Mouse (Mus musculus): ENCODE data around the gene Zfp787.

The Zfp787 gene

DNA sequence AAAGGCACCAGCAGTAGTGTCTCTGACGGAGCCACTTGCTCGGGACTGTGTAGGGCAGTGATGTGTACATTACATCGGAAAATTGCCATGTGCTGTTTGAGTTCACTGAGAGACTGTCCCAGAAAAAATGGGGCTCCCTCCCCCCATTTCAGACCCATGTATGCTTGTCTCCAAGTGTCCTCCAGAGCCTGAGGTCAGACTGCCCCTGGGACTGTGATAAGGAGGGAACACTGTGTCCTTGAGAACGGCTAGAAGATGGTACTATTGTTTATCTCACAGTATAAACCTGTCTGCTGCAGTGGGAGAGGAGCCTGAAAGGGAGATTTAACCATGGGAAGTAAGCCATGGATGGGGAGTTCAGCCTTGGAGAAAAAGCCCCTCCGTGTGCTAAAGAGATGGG, 8.9 kb upstream of the Zfp787 start:
- DNase-seq (ENCODE audit: low read depth, low spot score): no peak

DNA sequence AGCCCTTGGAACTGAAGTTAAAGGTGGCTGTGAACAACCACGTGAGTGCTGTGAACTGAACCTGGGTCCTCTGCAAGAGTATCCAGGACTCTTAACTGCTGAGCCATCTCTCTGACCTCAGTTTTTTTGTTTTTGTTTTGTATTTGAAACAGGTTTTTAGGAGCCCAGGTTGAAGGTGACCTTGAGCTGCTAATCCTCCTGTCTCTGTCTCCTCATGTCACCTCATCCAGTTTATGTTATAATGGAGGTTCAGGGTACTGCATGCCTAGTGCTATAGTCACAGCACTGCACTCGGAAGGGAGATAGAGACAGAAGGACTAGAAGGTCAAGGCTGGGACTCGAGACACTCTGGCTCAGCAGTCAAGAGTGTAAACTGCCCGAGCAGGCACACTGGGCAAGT, 6.4 kb upstream of the Zfp787 start:
- DNase-seq (ENCODE audit: low read depth, low spot score): no peak

DNA sequence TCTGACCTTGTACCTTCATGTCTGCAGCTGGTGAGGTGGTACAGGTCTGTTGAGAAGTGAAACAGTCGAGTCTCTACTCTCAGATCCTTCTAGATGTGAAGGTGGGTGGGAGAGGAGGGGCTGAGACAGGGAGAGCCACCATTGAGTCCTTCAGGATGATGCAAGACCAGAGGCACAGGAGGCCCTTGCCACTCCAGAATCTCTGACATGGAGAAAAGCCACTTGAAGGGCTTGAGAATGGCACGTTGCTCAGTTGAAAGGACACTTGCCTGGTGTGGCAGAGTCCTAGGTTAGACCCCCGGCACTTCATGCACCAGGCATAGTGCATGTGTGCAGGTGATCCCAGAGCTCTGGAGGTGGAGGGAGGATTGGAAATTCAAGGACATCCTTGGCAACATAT, 5.7 kb upstream of the Zfp787 start:
- no peak for DNase-seq (ENCODE audit: low read depth, low spot score)

DNA sequence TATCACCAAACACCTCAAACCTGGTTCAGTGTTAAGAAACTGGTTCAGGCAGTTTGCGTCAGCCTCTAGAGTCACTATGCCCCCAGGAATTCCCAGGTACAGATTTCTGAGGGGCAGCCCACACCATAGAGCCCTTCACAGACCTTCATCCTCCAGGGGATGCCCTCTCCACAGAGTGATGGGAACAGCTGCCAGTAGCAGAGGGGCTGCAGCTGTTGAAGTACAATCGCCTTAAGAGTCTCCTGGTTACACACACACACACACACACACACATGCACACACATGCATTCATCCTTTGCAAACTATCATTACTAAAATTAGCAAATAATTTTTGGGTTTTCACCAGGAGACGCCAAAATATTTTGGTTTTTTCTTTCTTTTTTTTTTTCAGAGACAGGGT, 3.8 kb upstream of the Zfp787 start:
- no peak for DNase-seq (ENCODE audit: low read depth, low spot score)

DNA sequence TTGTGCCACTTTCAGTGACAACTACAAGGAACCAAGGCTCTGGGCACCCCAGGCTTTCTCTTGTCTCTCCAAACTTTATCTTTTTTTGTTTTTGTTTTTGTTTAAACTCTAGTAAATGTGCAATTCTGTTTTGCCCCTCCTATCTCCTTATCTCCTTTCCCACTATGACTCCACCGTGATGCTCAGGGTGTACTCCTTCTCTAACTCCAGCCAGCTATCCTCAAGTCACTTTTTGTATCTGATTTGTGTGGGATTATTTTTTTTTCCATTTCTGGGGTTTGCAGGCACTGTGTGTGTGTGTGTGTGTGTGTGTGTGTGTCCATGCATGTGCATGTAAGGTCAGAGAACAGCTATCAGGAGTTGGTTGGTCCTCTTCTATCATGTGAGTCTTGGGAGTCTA, 1.7 kb upstream of the Zfp787 start:
- DNase-seq (ENCODE audit: low read depth, low spot score): no peak

DNA sequence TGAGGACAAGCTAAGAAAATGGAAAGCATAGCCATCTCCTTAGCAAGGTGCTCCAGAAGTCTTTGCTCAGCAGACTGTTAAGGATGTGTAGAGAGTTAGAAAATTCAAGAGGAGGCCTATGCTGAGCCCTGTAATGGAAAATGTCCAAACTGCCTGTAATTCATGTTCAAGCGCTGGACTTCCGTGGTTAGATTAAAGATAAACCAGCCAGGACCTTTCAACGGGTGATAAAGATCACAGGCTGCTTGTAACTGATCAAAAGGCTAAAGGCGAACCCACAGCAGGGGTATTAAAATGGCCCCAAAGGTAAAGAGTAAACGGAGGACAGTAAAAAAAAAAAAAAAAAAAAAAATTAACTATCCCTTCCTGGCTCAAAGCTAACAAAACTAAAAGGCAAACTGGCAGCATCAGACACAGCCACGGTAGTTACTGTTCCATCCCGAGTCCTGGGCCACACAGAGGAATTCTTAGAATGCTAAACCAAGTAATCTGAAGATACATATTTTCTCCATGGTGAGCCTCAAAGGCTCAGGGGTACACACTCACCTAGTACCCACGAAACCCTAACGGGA, 1.2 kb upstream of the Zfp787 start:
- no peak for DNase-seq (ENCODE audit: low read depth, low spot score)

DNA sequence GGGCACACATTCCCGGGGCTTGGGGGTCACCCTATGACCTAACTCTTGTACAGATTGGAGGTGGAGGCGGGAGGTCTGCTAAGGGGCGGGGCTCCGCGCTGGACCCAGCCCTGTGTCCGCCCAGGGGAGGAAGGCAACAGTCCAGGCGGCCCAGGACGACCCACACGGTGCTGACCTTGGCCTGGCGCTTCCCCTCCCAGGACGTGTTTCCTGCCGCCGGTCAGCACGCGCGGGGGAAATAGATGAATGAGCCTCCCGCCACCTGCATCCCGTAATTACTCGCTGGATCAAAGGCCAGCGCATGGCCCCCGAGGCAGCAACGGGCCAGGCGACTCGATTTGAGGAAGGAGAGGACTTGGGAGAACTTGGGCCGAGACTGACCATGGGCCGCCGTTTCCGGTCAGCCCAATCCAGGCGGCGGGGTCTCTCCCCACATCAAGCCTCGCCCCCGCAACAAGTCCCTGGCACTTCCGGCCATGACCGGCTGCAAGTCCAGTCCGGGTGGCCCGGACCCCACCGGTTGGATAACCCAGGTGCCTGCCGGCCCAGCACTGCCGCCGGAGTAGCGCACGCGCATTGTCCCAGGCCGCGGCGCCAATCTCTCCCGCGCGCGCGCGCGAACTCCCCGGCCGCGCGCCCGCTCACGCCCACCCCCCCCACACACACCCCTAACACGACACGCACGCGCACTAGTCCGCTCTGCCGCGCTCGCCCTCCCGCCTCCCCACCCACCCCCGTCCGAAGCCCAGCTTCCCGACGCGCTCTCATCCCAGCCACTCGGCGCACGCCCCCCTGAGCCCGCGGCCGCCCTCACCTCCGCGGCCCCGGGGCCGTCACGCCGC, 545 bp downstream of the Zfp787 start:
- peak; percentile 70 for DNase-seq (ENCODE audit: low read depth, low spot score)

DNA sequence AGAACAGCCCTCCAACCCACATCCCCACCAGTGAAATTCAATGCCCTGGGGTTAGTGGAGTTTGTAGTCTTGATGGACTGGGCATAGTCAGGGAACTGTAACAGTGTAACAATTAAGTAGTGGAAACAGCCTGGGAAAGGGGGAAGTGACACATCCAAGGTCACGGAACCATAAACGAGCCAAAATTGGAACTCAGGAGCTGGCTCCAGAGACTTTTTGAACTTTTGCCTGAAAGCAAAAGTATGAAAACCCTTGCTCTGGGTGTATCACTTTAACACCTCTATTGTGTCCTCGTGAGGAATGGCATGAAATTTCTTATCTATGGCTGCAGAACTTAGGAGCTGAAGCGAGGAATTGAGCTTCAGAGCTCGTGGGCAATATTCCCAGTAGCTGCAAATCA, 1.6 kb downstream of the Zfp787 start:
- DNase-seq (ENCODE audit: low read depth, low spot score): no peak

DNA sequence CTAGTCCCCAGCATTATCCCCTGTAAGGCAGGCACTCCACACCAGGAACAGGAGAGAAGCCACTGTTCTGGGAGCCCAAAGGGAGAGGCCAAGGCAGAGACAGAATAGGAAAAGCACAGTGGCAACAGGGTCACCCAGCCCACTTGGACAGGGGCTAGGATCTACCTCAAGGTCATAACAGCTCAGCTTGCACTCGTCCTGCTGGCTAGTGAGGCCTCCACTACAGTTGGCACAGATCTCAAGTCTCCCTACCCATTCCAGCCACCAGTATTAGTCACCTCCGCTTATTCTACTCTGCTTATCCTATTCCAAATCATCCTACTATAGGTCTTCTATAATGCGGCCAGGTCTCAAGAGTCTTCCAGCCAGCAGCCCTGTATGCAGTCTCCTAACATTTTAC, 2.7 kb downstream of the Zfp787 start:
- peak; percentile 28 for DNase-seq (ENCODE audit: low read depth, low spot score)

DNA sequence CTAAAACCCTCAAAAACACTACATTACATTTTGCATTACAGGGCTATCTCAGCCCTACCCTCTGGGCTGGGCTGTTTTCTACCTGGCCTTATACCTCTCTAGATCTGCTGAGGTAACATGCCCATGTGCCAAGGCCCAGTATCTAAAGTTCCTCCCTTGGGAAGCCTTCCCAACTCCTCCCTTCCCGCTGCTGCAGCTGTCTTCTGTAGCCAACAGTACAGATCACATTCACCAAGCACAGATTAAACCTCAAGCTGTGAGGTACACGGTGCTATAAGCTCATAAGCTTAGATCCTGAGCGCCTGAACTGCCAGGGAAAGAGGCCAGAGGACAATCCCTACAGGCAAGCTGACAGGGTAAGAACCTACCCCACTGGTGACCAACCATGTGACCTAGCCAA, 3.8 kb downstream of the Zfp787 start:
- DNase-seq (ENCODE audit: low read depth, low spot score): no peak

DNA sequence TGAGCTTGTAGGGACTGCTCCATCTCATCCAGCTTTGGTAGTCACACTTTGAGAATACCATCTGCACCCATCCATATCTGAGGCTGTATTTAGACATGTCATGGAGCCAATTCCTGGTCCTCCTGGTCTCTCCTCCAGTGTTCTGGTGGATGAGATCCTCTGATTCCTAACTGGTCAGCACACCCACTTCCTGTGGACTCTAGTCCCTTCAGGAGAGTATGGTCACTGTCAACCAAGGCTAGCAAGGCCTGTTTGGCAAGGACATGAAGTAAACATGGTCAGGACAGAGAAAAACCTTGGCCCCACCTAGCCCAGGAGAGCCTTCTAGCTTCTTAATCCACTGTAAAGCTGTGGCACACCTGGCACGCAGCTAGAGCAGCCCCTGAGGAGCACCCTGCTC, 4.5 kb downstream of the Zfp787 start:
- no peak for DNase-seq (ENCODE audit: low read depth, low spot score)

DNA sequence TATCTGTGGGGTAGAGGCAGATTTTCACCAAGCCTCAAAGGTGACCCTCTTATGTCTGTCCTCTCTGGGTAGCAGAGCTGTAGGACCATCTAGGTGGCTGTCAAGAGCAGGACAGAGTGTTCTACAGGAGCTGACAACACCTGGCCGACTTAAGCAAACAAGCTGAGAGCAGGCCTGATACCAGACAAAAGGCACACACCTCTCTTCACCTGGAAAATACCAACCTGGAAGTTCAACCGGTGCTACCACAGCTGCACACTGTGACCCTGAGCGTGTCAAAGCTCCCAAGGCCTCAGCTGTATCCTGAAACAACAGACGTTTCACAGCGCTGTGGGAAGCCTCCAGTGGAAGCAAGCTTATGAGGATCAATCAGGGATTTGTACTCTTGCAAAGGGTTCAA, 8.1 kb downstream of the Zfp787 start:
- DNase-seq (ENCODE audit: low read depth, low spot score): no peak

DNA sequence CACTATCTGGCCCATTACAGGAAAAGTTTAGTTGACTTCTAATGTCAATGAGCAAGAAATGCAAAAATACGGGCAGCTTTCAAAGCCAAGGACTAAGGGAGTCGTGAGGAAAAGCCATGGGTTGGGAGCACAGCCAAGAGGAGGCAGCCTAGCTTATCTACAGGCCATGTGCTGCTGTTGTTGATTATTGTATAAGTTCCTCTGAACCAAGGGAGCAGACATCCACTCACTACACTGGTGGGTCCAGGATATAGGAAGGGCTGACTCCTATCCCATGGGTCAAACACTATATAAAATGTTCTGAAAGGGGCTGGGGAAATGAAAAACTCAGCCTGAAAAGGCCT, 8.8 kb downstream of the Zfp787 start:
- no peak for DNase-seq (ENCODE audit: low read depth, low spot score)

DNA sequence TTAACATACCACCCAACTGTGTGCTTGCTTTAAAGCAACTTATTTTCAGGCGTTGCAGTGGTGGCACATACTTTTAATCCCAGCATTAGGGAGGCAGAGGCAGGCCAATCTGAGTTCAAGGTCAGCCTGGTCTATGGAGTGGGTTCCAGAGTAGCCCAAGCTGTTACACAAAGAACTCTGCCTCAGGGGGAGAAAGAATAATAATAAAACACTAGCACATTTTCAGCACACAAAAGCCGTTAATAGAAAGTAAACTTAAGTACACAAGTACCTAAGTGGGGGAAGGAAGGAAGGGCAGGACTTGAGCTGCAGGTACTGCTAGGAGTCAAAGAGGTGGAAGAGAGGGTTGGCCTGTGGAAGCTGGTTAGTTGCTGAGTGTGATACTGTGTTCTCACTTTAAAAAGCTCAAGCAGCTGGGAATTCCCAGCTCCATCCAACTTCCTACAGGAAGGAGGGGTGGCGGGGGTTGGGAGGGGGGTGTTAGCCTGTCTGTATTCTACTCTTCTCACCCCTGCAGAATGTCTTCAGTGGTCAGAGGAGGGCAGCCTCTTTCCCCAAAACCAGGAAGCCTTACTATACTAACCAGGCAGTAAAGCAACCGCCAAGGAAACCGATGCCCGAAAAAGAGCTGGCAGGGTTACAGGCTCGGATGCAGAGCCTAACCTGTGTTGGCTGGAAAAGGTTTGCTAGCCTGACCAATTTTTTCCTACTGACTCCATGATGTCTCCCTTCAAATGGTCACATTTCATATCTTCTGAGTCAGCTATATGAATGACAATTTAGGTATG, 9.4 kb downstream of the Zfp787 start:
- peak; percentile 64 for DNase-seq (ENCODE audit: low read depth, low spot score)

DNA sequence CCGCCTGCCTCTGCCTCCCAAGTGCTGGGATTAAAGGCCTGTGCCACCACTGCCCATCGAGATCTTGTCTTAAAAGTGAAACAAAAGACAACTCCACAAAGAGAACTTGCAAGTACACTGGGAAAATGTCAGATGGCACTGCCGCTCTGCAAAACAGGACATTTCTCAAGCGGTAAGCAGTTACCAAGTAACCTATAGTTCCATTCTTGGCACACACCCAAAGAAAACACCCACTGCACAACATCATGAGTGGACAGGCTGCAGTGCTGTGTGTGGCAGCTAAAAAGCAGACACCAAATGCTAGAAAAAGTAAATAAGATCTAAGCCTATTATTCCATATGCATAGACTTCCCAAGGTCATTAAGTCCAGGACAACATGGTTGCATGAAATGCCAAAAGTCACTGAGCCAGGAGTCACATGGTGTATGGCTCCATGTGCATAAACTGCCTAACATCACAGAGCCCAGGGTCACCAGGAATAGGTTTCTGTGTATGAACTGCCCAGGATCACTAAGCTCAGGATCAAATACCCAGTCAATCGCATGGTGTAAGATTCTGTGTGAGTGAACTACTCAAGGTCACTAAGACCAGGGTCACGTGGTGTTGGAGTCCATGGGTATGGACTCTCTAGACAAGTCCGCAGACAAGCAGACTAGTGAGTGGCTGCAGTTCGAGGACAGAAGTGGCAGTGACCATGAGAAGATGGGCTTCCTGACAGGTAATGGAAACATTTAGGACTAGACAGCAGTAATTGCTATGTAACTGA, 10.2 kb downstream of the Zfp787 start:
- no peak for DNase-seq (ENCODE audit: low read depth, low spot score)

DNA sequence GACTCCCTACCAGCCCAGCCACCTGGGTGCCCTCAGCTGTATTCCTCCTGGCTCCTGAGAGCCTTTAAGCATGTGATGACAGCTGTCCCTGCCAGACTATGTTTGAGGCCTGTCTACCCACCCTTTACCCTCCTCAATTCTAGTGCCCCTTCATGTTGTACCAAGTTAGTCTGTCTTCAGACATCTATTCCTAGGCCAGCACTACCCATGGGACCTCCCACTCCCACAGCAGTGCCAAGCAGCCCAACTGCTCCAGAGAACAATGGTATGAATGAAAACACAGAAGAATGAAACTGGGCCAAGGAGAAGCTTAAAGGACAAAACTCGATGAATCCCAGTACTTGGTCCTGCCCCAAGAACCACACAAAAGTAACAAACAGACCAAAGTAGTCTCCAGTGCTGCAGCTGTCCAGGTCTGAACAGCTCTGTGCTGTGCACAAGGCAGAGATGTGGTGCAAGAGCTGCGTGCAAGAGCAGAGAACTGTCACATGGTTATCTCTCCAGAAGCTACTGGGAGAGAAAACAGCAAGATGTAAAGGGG, 11.7 kb downstream of the Zfp787 start:
- no peak for DNase-seq (ENCODE audit: low read depth, low spot score)

DNA sequence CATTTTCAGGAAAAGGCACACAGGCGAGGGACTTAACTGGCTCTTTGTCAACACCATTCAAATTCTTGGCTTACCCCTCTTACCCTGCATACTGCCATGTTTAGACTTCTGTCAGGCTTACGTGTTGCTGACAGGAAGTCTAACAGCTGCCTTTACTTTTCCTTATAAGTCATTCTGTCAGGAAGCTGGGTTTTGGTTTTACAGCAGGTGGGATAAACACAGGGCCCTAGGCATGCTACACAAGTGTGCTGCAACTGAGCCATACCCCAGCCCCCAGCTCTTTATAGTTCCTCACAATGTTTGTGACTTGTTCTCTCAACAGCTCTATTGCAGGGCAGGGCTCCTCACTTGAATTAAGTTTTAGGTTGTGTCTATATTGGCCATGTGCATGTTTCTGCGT, 16.5 kb downstream of the Zfp787 start:
- no peak for DNase-seq (ENCODE audit: low read depth, low spot score)

DNA sequence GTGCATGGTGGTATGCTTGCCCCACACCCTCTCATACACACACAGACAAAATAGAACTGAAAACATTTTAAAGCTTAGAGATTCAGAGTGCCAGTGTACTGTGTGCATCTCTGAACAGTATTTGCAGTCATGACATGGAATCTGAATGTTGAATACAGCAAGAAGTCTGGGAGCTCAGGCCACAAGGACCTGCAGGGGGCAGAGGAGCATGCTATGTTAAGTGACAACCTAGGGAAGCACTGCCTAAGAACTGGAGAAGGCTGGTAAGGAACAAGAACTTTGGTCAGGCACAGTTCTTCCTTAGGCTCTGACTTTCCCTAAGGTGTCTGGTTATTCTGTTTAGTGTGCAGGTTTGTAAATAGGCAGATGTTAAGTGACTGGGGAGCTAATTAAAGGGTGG, 19.3 kb downstream of the Zfp787 start:
- no peak for DNase-seq (ENCODE audit: low read depth, low spot score)

DNA sequence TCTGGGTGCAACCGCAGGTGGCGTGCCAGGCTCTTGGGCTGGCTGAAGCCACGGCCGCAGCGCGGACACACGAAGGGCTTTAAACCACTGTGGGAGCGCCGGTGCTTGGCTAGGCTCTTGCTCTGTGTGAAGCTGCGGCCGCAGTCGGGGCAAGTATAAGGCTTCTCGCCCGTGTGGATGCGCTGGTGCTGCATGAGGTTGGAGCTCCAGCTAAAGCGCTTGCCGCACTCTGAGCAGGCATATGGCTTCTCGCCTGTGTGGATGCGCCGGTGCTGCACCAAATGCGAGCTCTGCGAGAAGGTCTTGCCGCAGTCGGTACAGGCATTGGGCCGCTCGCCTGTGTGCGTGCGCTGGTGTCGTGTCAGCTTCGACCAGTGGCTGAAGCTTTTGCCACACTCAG, 23.2 kb downstream of the Zfp787 start:
- no peak for DNase-seq (ENCODE audit: low read depth, low spot score)

DNA sequence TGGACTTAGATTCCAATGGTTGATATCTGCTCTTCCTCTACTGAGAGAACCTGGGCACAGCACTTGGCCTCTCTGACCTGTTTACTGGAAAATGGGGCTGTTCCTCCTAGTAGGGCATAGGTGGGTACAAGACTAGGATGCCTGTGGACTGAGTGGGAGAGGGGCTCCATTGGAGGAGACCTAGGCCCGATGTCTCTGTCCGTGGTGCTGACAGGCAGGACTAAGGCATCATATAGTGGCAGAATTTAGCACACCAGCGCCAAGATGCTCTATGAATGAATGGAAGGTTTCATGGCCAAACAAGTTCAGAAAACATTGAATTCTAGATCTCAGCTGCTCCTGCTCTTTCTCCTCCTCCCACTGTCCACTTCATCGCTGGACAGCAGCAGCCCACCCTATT, 25.5 kb downstream of the Zfp787 start:
- DNase-seq (ENCODE audit: low read depth, low spot score): no peak

DNA sequence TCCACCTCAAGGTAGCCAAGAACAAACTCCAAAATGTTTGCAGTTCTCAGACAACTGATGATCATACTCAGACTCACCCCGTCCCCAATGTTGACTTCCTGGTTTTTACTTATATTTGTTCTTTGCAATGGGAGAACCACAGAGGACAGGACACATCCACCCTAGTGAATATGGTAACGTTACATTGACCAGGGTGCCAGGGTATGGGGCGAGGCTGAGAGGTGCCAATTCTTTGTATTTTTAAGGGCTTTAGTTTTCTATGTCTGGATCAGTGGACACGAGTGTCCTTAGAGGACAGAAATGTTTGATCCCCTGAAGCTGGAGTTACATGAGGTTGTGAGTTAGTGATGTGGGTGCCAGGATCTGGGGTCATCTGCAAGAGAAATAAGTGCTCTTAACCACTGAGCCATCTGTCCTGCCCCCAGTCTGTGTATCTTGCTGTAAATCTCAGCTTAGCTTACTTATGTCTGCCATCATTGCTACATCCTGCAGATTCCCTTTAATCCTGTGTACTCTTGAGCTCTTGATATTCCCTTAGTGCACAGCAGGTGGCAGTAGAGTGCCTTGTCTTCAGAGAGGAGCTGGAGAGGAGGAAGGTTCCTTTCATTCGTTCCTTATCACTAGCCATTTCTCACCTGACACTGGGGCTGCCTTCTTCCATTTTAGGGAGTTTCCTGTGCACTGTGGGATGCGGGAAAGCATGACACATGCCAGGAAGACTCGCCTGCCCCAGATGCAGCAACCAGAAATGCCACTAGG, 28.9 kb downstream of the Zfp787 start:
- DNase-seq (ENCODE audit: low read depth, low spot score): peak; percentile 90
